Mouse (Mus musculus) lung, adult 2 months (tissue): ENCODE results near the gene Dnajb12.

Experiments used
- CTCF ChIP-seq: fragments of 200-500 bp; IDR thresholded peaks from 2 replicates; pipeline ENCODE4 v1.5.1; 2011; ENCODE audit warnings: mild to moderate bottlenecking, low read length, control low read depth; ENCODE audit not compliant: insufficient read depth
- POLR2A ChIP-seq: fragments of 200-500 bp; IDR thresholded peaks from 2 replicates; pipeline ENCODE4 v1.6.1; 2011; ENCODE audit warnings: low read depth, mild to moderate bottlenecking, control low read depth, low read length, borderline replicate concordance; ENCODE audit errors: extremely low read depth

GRCm38 (mm10) chr10:59885174-59886080, 6.1 kb downstream of the Dnajb12 start:
- TF ChIP-seq POLR2A (no peak), CTCF (no peak)
